Mouse (Mus musculus) liver, embryonic 14.5 days (tissue): ENCODE measurements around the gene Pde10a.

Experiments used
- CTCF ChIP-seq: IDR thresholded peaks from 2 replicates; pipeline ENCODE4 v1.5.1; 2016; ENCODE audit warnings: antibody characterized with exemption, low read depth, control low read depth
- EP300 ChIP-seq: IDR thresholded peaks from 2 replicates; pipeline ENCODE4 v1.6.1; 2016; ENCODE audit warnings: antibody characterized with exemption, low read depth

- TF ChIP-seq CTCF, result no peak
- no peak for TF ChIP-seq EP300
These were observed 141.7 kb downstream of the Pde10a start for GRCm38 (mm10) chr17:8666912-8667311.
